Comparison of ENCODE assay signal across 29 mouse cellular contexts in genomic region chr3:136039446-136039845, GRCm38 (mm10).
A peak's percentile ranks its signal among the peaks of the same experiment; 100 is the strongest.
DNase-seq lines count a peak whose midpoint lies in the region; ATAC-seq and TF ChIP-seq lines count a peak whose summit lies in the region.
"Had no signal": no experiment of that assay in that cellular context is flagged by ENCODE, and none has a peak within 500 bp of the region (broad histone marks: within the 10 kb centered on the region; RNA-seq: fewer than 3 reads in every experiment).

No protein-coding gene starts in this region.

- H3K4me2 ChIP-seq in lung, embryonic 14.5 days, result no peak overlapping the region
- H3K4me2 ChIP-seq: embryonic facial prominence, embryonic 12.5 days; liver, embryonic 12.5 days; midbrain, embryonic 15.5 days; neural tube, embryonic 15.5 days had no signal

- H3K4me3 ChIP-seq in lung, embryonic 14.5 days (ENCODE audit: low read depth, low read length), result no peak overlapping the region
- H3K4me3 ChIP-seq: embryonic facial prominence, embryonic 12.5 days; liver, embryonic 12.5 days; midbrain, embryonic 10.5 days; midbrain, embryonic 15.5 days; neural tube, embryonic 15.5 days had no signal

- H3K9ac ChIP-seq in lung, embryonic 14.5 days, result no peak overlapping the region
- H3K9ac ChIP-seq: embryonic facial prominence, embryonic 12.5 days; liver, embryonic 12.5 days; liver, postnatal 0 days; midbrain, embryonic 15.5 days; neural tube, embryonic 15.5 days had no signal

- ATAC-seq in lung, embryonic 14.5 days (ENCODE audit: insufficient read depth), result no peak; the same call in 1 of the 2 replicates
- ATAC-seq: forebrain, embryonic 14.5 days; hindbrain, embryonic 16.5 days; liver, embryonic 12.5 days; liver, postnatal 0 days; midbrain, embryonic 15.5 days; Patski had no signal

- WGBS in lung, embryonic 14.5 days, result 70% methylated on average over 6 of the region's 6 CpGs

- H3K27ac ChIP-seq in lung, embryonic 14.5 days (ENCODE audit: low read depth), result no peak overlapping the region
- H3K27ac ChIP-seq: embryonic facial prominence, embryonic 12.5 days; kidney, postnatal 0 days; liver, embryonic 12.5 days; midbrain, embryonic 10.5 days; midbrain, embryonic 15.5 days; neural tube, embryonic 15.5 days had no signal

- DNase-seq in layer of hippocampus, adult 11-12 months (ENCODE audit: low spot score), result peak; percentile 39
- DNase-seq in layer of hippocampus, postnatal 25 days (ENCODE audit: extremely low spot score in 1 of 2, low spot score in 1 of 2), result no peak
- DNase-seq in lung, embryonic 14.5 days, result peak; percentile 4
- no peak for DNase-seq in lung, postnatal 4 days
- DNase-seq in brain, adult 2 months (ENCODE audit: low read depth, low spot score), result peak; percentile 81
- peak; percentile 19 to 44 for DNase-seq in layer of hippocampus, postnatal 14 days (ENCODE audit: low spot score in 2 of 2)
- no peak for DNase-seq in adrenal gland, postnatal 4 days (ENCODE audit: low spot score in 2 of 2)
- DNase-seq in ovary, postnatal 14 days (ENCODE audit: low spot score), result no peak
- DNase-seq: adrenal gland, postnatal 10 days; cerebellum, adult 11-12 months; cerebellum, adult 9-11 months; embryo, embryonic 11 days; gastrocnemius, postnatal 10 days; kidney, adult 2 months; kidney, postnatal 4 days; liver, postnatal 0 days; lung, postnatal 10 days; spleen, adult 18-20 months; thymus, adult 18-20 months; thymus, postnatal 25 days had no signal

- no peak for TF ChIP-seq CTCF in lung, embryonic 14.5 days (IDR thresholded peaks at IDR 0.05; ENCODE audit: low read depth)

- H3K4me1 ChIP-seq in lung, embryonic 14.5 days (ENCODE audit: insufficient read depth), result no peaks in the 10 kb centered on the region
- H3K4me1 ChIP-seq: embryonic facial prominence, embryonic 12.5 days; liver, embryonic 12.5 days; midbrain, embryonic 15.5 days; neural tube, embryonic 15.5 days had no signal

- no peaks in the 10 kb centered on the region for H3K36me3 ChIP-seq in lung, embryonic 14.5 days (ENCODE audit: insufficient read depth)
- H3K36me3 ChIP-seq: embryonic facial prominence, embryonic 12.5 days; liver, embryonic 12.5 days; midbrain, embryonic 10.5 days; midbrain, embryonic 15.5 days; neural tube, embryonic 15.5 days had no signal

- H3K9me3 ChIP-seq in lung, embryonic 14.5 days (ENCODE audit: low read depth, low read length), result no peaks in the 10 kb centered on the region; the same call in 1 of the 2 replicates
- H3K9me3 ChIP-seq: embryonic facial prominence, embryonic 12.5 days; liver, embryonic 12.5 days; midbrain, embryonic 15.5 days had no signal

- H3K27me3 ChIP-seq in lung, embryonic 14.5 days (ENCODE audit: insufficient read depth, low read length), result no peaks in the 10 kb centered on the region
- H3K27me3 ChIP-seq: embryonic facial prominence, embryonic 12.5 days; liver, embryonic 12.5 days; midbrain, embryonic 15.5 days; neural tube, embryonic 15.5 days; Patski had no signal

Comparison
In these comparisons a context has a peak if more than half of its experiments do, and no peak if none do; other contexts are left out.
1. DNase-seq: peak in layer of hippocampus, adult 11-12 months (single experiment), lung, embryonic 14.5 days (single experiment), brain, adult 2 months (single experiment) and layer of hippocampus, postnatal 14 days (2 of 2); none in layer of hippocampus, postnatal 25 days (0 of 2), lung, postnatal 4 days (0 of 2), adrenal gland, postnatal 4 days (0 of 2) and ovary, postnatal 14 days (single experiment).